Mouse (Mus musculus) brain, embryonic 14.5 days (tissue): Measurements from ENCODE around the gene Slc26a9.

ENCODE experiments used
- CTCF ChIP-seq: fragments of 200-500 bp; IDR thresholded peaks from 2 replicates; pipeline ENCODE4 v1.5.1; 2012; ENCODE audit warnings: inconsistent platforms, mild to moderate bottlenecking, moderate library complexity, borderline replicate concordance; ENCODE audit not compliant: insufficient read depth, insufficient read length; ENCODE audit errors: extremely low read depth
- POLR2A ChIP-seq: fragments of 200-500 bp; IDR thresholded peaks from 2 replicates; pipeline ENCODE4 v1.6.1; 2012; ENCODE audit warnings: mild to moderate bottlenecking, inconsistent platforms, borderline replicate concordance; ENCODE audit not compliant: poor library complexity, insufficient read depth, insufficient read length, severe bottlenecking; ENCODE audit errors: extremely low read depth

DNA sequence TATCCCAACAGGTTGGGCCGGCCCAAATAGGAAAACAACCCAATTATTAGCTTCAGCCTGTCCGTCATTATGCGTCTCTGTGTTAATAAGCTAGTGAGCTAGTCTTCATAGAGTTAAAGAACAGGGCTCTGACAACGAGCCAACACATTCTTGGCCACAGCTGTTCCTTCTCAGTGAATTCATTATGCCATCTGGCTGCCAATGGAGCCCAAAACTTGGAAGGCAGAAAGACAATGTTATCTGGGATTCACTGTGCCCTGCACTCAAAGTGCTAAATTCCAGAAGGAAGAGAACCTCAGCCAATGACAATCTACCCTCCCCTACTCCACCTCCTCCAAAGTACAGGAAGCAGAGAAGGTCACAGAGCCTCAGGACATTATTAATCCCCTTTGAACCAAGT lies 26.8 kb downstream of the Slc26a9 start:
- TF ChIP-seq POLR2A (no peak), CTCF (no peak)
